Mouse (Mus musculus) heart, postnatal 14 days (tissue): Measurements from ENCODE around the gene Gm44805. TPM values are rescaled to one million over a fixed set of nuclear protein-coding genes. Genes with fewer than 3 reads are reported as not detected.

Experiments
- DNase-seq, 2 experiments: peaks; one replicate each; pipeline ENCODE4 v3.0.0; 2021 to 2022
- intact Hi-C: fragments of 180-260 bp; cut with DNase I; formaldehyde crosslinking; loops from one replicate; pipeline ENCODE4 v1.15.1; 2025
- total RNA-seq, 2 experiments: library from RNA; stranded (reverse); gene quantifications; 2 replicates each; pipeline ENCODE4 v1.2.3; 2021

The Gm44805 gene
- total RNA-seq, 2 experiments from 2014 or later: not detected

DNA sequence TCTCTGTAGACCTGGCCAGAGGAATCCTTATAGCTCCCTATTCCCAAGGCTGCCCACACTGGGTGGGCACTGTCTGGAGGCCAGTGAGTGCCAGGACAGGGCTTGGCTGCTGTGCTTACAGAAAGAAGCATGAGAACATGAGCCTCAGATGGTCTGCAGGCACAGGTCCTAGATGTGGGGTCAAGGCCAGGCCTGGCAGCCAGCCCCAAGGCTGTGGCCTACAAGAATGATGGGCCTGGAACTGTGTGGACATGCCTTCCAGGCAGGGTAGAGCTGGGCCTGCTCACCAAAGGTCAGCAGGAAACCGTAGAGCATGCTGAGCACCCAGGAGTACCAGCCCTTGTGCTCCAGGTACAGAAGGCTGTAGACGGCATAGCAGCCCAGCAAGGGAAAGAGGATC is 46.6 kb downstream of the Gm44805 start:
- intact Hi-C loops: no loop called here
- no peak for DNase-seq

DNA sequence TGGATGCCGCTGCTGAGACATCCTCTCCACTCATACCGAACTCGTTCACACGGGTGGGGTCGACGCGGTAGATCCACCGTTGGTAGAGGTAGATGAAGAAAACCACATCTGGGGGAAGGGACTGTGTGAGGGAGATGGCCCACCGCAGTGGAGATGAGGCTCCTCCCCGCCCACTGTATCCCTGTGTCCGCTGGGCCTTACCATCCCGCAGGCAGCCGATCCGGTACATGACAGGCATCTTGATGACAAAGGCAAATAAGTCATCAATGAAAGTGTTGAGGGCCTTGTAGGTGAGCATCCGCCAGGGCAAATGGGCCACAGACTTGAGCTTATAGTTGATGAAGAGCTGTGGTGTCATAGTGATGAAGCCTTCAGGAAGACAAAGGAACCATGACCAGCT is 47.4 kb downstream of the Gm44805 start:
- no peak for DNase-seq

DNA sequence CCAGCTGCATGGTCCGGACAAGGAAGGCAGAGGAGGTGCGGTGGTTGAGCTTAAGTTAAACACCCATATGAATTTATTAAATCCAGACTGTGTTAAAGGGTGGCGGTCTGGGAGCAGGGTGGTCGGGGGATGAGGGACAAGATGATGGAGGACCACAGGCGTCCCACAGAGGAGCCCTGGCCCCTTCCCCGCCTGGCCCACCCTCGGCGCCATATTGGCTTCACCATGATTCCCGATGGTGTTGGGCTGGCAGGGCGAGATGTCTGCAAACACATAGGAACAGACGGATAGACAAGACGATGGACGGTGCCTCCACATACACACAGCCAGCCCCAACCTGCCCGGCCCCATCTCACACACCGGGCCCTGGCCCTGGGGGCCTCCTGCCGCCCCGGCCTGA is 48.0 kb downstream of the Gm44805 start:
- intact Hi-C loops: no loop called here
- no peak for DNase-seq

More for the DNA sequence above, 47.4 kb downstream of the Gm44805 start:
- intact Hi-C loops: no loop called here

DNA sequence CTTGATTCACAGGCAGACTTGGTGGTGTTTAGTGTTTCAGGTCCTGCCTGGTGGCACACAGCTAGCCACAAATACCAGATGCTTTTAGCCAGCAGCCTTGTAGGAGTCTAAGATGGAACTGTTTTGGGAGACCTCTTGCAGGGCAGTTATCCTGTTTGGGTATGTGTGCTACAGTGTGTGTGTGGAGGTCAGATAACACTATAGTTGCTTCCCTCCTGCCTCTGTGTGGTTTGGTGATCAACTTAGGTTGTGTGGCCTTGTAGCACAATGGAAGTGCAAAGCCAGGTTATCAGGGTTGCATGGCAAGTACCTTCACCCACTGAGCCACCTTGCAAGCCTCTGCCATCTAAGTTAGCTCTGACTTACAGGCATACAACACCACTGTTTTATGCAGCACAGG is 48.5 kb downstream of the Gm44805 start:
- no peak for DNase-seq
- intact Hi-C loops: no loop called here

DNA sequence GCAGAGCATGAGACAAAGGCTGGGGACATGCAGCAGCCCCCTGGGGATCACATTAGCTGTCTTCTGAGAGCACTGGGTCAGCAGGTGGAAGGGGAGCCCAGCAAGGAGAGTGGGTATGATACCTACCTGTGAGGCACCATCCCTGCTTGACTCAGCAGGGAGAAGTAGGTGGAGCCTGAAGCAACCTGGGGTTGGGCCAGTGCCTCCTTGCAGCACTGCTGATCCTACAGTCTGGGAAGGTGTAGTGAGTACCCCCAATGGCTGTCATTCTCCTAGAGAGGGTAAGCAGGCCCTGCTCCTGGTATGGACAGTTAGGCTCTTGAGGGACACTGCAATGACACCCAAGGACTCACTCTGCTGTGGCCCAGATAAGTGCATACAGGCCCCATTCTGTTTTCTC is 48.9 kb downstream of the Gm44805 start:
- no peak for DNase-seq
- intact Hi-C loops: no loop called here

DNA sequence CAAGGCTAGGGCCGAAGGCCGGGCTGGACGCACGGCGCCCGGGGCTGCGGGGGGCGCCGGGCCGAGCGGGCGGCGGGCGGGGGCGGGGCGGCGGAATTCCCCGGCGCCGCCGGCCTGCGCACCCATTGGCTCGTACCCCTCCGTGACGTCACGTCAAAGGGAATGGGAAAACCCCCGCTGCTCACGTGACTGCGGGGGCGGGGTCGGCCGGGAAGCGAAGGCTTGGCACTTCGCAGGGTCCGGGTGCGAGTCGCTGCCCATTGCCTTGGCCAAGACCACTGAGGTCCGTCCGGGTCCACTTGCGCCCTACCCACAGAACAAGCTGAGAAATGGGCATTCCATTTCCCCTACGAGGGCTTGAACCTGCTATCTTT is 51.9 kb downstream of the Gm44805 start, which contains the start of gene Relb:
Relb (minus strand) TSS at position 78 of the 374 bp plus-strand sequence.
- peak; percentile 91 to 96 for DNase-seq
- intact Hi-C loops: no loop called here

DNA sequence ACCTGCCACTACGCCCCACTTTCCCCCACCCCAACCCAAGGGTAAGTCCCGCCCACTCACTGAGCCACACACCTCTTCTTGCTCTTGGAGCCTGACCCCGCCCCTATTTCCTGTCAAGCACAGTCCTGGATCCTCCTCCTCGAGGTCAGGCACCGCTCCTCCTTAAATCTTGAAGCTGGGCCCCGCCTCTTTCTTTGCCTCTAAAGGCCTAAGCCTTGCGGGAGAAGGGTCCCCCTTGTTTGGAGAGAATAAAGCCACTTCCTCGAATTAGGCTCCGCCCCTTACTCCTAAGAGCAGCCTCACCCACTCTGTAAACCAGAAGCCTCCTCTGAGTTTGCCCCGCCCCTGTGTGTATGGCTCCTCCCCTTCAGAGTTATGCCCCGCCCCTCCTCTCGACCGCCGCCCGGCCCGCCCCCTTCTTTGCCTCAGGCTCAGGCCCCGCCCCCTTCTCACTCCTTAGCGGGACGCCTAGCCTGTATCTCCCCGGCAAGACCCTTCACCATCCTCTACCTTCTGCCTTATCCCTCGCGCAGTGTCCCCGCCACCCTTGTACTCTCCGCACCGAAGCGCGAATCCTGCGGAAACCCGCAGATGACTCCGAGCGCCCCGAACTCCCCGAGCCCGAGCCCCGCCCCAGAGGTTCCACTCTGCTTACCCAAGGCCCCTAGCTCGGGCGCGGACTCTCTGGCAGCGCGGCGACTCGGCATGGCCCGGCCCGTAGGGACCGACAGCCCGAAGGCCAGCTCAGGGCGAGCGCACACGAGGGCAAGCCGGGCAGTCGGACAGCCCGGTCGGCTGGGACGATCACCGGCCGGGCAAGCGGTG is 52.5 kb downstream of the Gm44805 start:
- peak; percentile 92 to 96 for DNase-seq
- intact Hi-C loops: no loop called here

- no peak for DNase-seq
- intact Hi-C loops: no loop called here
Observed at GRCm38 (mm10) chr7:19628192-19628535, 53.1 kb downstream of the Gm44805 start.

GRCm38 (mm10) chr7:19627721-19628120 is 53.5 kb downstream of the Gm44805 start:
- DNase-seq: no peak
- intact Hi-C loops: no loop called here

DNA sequence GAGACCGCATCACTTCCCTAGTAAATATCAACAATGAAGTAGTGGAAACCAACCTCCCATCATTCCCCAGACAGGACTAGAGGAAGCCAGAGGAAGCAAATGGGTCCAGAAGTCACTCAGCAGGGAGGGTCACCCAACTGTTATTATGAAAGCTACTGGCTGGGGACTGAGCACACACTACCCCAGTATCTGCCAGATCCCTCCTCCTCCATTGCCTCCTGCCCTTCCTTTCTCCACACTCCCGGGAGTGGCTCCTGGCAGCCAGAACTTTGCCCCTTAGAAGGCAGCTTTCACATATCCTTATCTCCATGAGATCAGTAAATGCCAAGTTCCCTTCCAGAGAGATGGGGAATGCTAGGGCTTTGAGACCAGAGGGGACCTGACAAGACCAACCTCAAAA is 57.8 kb downstream of the Gm44805 start:
- intact Hi-C loops: no loop called here
- no peak for DNase-seq

- DNase-seq: no peak
- intact Hi-C loops: no loop called here
Observed at GRCm38 (mm10) chr7:19622241-19622640, 59.0 kb downstream of the Gm44805 start.

Other genes with a start within 250 kb of the Gm44805 start
- gene Mark4, start 222.6 kb downstream of the Gm44805 start, total RNA-seq: 10 to 100 TPM; 23.3 to 25.0 TPM
- 1 to 10 TPM in 1 of 2 experiments, under 1 TPM in 1; 0.79 to 1.1 TPM for gene Exoc3l2, start 218.1 kb downstream of the Gm44805 start, total RNA-seq
- gene Bloc1s3, start 173.1 kb downstream of the Gm44805 start, total RNA-seq: 1 to 10 TPM; 2.0 to 2.2 TPM
- 10 to 100 TPM; 48.9 to 49.6 TPM for gene Trappc6a, start 173.0 kb downstream of the Gm44805 start, total RNA-seq
- gene Nkpd1, start 163.6 kb downstream of the Gm44805 start, total RNA-seq: not detected
- gene Ppp1r37, start 118.3 kb downstream of the Gm44805 start, total RNA-seq: 10 to 100 TPM; 41.3 to 41.5 TPM
- gene Zfp296, start 104.1 kb downstream of the Gm44805 start, total RNA-seq: under 1 TPM; 0.20 to 0.36 TPM
- 10 to 100 TPM; 45.6 to 49.8 TPM for gene Gemin7, start 103.8 kb downstream of the Gm44805 start, total RNA-seq
- gene Clasrp, start 76.9 kb downstream of the Gm44805 start, total RNA-seq: 10 to 100 TPM; 21.5 to 22.6 TPM
- 1 to 10 TPM; 6.3 to 9.6 TPM for gene Relb, start 52.0 kb downstream of the Gm44805 start, total RNA-seq
- gene Clptm1, start 16.4 kb downstream of the Gm44805 start, total RNA-seq: 10 to 100 TPM; 80.2 to 82.8 TPM
- under 1 TPM; 0.41 to 0.55 TPM for gene Apoc2, start 3.5 kb downstream of the Gm44805 start, total RNA-seq
- not detected for gene Apoc4, start 56 bp upstream of the Gm44805 start, total RNA-seq
- 1 to 10 TPM; 2.2 to 8.9 TPM for gene Apoc1, start 11.2 kb upstream of the Gm44805 start, total RNA-seq
- gene Apoe, start 17.8 kb upstream of the Gm44805 start, total RNA-seq: 100 to 1,000 TPM; 243 to 352 TPM
- gene Tomm40, start 34.0 kb upstream of the Gm44805 start, total RNA-seq: 100 to 1,000 TPM; 107 to 120 TPM
- gene Nectin2, start 69.1 kb upstream of the Gm44805 start, total RNA-seq: 10 to 100 TPM; 37.2 to 39.7 TPM
- 100 to 1,000 TPM; 225 to 236 TPM for gene Bcam, start 89.6 kb upstream of the Gm44805 start, total RNA-seq
- not detected for gene Cblc, start 115.4 kb upstream of the Gm44805 start, total RNA-seq
- 1 to 10 TPM; 3.9 to 4.5 TPM for gene Bcl3, start 141.3 kb upstream of the Gm44805 start, total RNA-seq
- gene Gm19345, start 170.6 kb upstream of the Gm44805 start, total RNA-seq: not detected
- 1 to 10 TPM in 1 of 2 experiments, under 1 TPM in 1; 0.34 to 1.2 TPM for gene Ceacam16, start 179.9 kb upstream of the Gm44805 start, total RNA-seq
- gene Ceacam19, start 206.5 kb upstream of the Gm44805 start, total RNA-seq: not detected
- 10 to 100 TPM; 20.0 to 25.6 TPM for gene Pvr, start 239.7 kb upstream of the Gm44805 start, total RNA-seq